Mouse (Mus musculus): ENCODE data around the gene Bak1.
A peak's percentile ranks its signal among the peaks of the same experiment; 100 is the strongest.

Gene Bak1

DNA sequence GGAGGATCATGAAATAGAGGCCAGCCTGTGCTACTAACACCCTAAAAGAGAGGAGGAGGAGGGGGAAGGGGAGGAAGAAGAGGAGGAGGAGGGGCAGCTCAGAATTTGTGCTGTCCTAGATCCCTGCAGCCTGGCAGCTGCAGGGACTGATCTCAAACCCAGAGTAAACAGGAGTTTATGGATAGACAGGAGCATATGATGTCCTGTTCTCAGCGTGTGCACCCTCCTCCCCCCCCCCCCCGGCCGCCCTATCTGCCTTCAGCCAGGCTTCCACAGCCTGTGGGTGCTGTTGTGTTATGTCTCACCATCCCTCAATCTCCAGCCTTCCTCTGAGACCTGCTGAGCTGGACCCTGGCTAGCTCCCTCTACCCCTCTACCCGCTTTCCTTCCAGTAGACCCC lies at the start of gene Bak1:
Gene Bak1, minus strand, starts transcription at position 101 of the 400 bp plus-strand sequence.
- DNase-seq (ENCODE audit: low read depth, low spot score), result no peak

DNA sequence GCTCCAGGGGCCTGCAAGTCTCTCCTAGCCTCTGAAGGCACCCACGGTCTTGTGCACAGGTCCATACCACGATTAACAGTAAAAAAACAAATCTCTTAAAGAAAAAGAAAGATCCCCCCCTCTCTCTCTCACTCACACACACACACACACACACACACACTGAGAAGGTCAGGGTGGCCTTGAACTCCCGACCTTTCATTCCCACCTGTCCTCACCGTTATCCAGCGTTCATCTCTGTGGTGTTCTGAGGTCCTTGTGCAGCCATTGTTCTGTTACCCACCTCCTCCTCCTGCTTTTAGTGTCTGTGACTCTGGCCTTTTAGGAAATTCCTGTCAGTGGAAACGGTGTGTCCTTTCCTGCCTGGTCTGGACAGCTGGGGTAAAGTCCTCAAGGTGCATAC lies 49.7 kb upstream of the Bak1 start:
- no peak for DNase-seq (ENCODE audit: low read depth, low spot score)

DNA sequence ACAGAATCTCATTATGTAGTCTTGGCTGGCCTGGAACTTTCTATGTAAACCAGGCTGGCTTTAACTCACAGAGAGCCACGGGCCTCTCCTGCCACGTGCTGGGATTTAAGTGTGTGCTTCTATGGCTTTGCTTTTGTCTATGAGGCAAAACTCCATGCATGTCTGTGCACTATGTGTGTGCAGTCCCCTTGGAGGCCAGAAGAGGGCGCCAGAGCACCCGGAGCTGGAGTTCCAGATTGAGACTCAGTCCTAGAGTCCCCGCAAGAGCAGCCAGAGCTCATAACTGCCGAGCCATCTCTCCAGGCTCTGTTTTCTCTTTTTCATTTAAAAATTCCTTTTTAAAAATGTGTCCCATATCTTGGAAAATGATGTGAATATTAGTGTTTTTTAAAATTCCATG lies 49.1 kb upstream of the Bak1 start:
- DNase-seq (ENCODE audit: low read depth, low spot score), result no peak

DNA sequence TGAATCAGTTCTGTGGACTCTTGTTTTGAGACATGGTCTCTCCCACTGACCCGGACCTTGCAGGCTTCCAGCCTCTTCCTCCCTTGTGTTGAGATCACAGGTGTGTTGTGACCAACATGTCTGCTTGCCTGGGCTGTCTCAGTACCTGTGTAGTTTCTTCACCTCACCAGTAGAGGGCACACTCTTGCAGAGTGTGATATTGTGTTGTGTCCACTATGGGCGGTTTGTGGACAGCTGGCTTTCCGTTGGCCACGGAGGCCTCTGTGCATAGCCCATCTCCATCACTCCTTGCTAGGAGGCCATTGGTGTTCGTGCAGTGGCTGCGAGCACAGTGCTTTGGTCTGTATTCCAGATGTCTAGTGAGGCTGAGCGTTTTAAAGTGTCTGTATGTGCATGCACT lies 48.3 kb upstream of the Bak1 start:
- no peak for DNase-seq (ENCODE audit: low read depth, low spot score)

DNA sequence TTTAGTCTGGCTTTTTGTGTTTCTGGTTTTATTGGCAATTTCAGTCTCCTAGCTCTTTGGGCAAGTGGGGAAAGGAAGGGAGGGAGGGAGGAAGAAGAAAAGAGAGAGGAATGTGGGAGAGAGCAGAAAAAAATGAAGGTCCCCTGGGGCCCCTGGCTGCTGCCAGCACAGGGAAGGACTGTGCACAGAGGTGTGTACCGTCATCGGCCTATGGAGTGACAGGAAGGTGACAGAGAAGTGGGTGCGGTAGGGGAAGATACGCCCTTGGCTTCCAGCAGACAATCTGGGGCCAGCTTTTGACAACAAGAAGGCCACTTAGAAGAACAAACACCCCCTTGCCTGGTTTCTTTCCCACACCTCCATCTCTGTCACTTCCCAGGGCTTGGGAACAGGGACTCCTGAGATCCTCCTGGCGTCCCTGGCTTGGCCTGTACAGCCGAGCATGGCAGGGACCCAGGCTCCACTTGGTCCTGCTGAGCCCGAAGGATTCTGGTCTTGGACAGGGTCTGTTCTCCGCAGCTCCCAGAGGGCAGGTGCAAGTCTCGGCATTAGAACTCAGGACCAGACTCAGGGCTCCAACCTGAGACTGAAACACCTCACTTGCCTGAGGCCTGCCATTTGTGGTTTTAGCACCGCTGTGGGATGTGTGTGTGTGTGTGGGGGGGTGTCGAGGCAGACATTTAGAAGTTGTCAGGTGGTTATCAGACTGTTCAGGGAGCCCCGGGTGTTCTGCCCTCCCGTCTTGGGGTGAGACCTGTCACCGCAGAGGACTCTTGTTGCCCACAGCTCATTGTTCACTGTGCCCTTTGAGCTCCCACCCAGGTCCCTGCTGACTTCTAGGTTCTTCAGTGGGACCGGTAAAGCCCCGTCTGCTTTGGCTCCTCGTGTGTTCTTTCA lies 46.3 kb upstream of the Bak1 start:
- DNase-seq (ENCODE audit: low read depth, low spot score), result no peak

DNA sequence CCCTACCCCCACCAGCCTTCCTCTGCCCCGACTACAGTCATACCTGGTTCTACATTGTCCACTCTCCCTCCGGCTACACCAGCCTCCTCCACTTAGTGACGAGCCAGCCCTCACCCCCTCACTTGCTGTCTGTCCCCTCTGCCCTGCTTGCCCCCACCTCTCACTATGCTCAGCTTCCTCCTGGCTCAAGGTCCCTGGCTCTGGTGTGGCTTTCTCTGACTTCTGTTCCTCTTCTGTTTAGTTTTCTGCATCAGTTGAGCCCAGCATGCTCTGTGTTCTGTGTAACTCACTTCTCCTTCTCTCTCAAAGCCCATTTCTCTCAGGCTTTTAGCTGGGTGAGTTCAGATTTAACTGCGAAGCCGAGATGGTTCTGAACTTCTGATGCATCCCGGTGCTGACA lies 45.4 kb upstream of the Bak1 start:
- no peak for DNase-seq (ENCODE audit: low read depth, low spot score)

DNA sequence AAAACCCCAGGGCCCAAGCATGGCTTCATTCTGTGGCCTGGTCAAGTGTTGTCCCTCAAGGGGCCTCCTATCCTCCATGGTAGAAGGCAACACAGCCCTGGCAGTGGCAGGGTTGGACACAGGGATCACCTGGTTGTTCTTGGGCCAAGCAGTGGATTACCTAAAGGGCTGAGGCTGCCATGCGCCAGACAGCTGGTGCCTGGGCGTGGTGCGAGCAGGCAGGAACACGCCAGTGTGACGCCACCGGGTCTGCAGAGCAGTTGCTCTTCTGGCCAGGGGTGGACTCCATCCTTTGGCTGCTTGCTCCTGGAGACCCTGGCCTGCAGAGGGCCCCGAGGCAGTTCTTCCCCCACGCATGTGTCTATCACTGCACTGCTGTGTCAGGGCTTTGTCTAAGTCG lies 45.0 kb upstream of the Bak1 start:
- no peak for DNase-seq (ENCODE audit: low read depth, low spot score)

DNA sequence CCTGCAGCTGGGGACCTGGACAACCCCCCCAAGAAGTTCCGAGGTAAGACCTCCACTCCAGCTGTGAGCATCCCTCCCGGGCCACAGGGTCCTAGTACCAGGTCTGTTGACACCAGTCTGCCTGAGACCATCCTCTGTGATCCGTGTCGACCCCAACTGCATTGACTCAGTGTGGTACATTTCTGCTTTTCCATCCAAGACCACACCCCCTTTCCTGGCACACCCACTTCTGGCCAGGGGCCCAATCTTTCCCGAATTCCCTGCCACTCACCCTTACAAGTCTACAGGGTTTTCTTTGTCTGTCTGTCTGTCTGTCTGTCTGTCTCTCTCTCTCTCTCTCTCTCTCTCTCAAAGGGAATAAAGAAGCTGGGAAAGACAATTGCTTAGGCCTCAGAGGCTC lies 44.3 kb upstream of the Bak1 start:
- DNase-seq (ENCODE audit: low read depth, low spot score), result no peak

DNA sequence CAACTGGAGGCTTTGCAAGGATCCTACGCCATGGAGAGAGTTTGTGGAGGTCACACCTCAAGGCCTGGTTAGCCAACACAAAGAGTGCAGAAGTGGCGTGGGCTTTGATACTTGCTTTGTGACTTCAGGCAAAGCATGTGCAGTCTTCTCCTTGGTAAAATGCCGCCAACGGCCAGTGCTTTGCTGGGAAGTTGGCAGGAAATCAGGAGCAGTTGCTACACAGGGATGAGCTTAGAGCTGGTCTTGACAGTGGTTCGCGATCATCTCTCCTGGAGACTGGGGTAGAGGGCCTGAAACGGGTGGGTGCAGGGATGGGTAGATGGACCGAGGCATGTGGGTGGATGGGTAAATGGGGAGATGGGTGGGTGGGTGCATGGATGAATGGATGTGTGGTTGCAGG lies 43.6 kb upstream of the Bak1 start:
- DNase-seq (ENCODE audit: low read depth, low spot score), result no peak

DNA sequence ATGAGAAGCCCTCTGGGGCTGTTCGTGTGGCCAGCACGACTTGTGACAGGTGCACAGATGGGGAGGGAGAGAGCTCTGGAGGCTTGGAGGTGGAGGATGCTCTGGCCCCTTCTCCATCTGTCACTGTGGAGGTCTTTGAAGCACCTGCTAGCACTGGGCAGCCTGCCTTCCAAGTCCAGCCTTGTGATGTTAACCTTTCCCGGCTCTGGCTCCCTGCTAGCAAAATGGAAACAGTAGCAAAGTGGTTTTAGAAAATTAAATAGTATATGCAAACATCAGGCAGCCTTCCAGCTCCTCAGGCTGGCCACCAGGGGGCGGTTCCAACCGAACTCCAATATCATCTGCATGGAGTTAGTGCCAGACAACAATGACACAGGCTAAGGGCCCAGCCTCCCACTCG lies 42.8 kb upstream of the Bak1 start:
- no peak for DNase-seq (ENCODE audit: low read depth, low spot score)

DNA sequence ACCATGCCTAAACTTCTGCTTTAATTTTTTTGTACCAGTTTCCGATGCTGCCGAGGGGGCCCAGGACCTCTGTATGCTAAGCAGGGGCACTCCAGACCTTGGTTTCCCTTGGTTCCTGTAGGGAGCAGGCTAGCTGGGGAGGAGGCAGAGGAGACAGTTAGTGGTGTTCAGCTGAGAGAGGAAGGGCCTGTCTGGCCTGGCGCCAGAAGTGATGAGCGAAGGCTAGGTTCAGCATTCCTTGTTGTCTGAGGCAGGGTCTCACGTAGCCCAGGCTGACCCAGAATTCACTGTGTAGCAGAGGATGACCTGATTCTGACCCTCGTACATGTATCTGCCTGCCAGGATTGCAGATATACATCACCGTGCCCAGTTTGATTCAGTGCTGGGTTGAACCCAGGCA lies 42.1 kb upstream of the Bak1 start:
- no peak for DNase-seq (ENCODE audit: low read depth, low spot score)

DNA sequence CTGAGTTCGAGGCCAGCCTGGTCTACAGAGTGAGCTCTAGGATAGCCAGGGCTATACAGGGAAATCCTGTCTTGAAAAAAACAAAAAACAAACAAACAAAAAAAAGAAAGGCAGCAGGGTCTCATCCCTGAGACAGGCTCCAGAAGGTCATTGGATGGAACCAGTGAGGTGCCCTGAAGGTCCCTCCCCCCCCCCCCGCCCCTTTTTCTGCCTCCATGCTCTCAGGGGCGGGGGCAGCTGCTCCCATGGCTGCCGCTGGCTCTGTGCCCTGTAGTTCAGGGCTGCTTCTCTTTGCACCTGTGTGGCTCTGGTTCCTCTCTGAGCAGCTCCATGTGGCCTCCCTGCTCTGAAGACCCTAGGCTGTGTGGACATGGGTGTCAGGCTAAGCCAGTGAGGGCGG lies 40.3 kb upstream of the Bak1 start:
- DNase-seq (ENCODE audit: low read depth, low spot score), result no peak

DNA sequence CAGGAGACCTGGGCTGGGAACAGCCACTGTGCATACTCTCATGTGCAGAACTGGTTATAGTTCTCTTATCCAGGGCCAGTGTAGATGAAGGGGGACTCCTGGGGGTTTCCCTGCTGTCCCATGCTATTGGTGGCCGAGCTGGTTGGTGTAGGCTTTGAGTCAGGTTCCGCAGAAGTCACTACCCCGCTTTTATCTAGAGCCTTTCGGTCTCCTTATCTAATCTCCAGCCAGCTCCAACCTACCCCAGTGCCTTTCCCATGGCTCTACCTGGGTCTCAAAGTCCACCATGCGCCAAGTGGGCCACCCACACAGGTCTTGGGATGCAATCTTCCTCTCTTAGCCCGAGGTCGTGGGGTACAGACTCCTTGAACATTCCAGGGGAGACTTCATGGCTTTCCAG lies 37.3 kb upstream of the Bak1 start:
- no peak for DNase-seq (ENCODE audit: low read depth, low spot score)

DNA sequence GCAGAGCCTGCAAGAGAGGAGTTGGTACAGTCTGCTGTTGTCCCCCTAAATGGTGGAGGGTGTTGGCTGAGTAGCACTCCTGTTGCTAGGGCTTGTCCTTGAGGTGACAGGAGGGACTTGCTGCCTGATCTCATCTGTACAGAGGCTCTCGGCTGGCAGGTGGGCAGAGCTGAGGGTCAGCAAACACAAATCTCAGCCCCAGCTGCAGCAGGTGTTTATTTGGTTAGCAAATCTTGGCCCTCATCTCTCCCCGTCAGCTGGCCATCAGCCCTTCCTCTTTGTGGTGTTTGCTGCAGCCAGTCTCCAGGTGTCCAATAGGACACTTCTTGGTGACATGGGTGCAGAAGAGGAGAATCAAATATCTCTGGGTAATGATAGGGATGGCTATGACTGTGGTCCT lies 35.4 kb upstream of the Bak1 start:
- DNase-seq (ENCODE audit: low read depth, low spot score), result no peak

DNA sequence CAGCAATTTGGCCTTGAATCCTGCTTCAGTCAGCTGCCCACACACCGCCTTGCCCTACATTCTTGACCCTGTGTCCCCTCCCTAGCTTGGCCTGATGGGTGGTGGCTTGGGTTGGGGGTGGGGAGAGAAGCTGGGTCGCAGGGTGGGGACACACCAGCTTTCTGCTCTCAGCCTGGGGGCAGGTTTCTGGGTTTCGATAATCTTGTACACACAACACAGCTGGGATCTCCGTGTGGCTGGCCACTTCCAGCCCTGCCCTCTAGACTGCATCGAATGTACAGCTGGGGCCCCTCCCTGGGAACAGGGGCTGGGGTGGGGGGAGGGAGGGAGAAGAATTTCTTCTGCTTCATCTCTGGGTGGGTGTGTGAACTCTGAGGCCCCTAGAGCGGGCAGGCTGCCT lies 34.9 kb upstream of the Bak1 start:
- no peak for DNase-seq (ENCODE audit: low read depth, low spot score)

DNA sequence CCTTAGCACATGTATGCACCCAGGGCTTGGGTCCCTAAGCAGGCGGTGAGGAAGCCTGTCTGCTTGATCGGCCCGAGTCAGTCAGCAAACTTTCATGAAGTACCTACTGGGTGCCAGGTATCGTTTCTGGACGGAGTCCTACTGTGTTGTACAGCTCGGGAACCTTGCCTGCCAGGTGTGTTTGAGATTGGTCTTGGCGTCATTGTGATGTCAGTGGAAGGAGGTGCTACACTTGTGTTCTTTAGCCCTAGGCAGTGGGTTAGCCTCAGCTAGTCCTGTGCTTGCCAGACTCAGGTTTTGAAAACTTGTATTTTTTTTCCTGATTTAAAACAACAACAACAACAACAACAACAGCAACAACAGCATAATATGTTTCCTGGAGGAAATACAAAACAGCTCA lies 33.9 kb upstream of the Bak1 start:
- no peak for DNase-seq (ENCODE audit: low read depth, low spot score)

DNA sequence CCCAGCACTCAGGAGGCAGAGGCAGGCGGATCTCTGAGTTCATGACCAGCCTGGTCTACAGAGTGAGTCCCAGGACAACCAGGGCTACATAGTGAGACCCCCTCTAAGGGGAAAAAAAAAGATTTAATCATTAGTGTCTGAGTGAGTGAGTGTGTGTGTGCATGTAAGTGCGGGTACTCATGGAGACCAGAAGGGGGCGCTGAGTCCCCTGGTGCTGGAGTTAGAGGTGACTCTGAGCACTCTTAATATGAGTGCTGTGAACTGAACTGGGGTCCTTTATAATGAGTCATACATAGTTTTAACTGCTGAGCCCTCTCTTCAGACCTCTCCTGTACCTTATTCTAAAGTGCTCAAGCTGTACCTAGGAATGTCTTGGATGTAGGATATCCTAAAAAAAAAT lies 32.9 kb upstream of the Bak1 start:
- DNase-seq (ENCODE audit: low read depth, low spot score), result no peak

DNA sequence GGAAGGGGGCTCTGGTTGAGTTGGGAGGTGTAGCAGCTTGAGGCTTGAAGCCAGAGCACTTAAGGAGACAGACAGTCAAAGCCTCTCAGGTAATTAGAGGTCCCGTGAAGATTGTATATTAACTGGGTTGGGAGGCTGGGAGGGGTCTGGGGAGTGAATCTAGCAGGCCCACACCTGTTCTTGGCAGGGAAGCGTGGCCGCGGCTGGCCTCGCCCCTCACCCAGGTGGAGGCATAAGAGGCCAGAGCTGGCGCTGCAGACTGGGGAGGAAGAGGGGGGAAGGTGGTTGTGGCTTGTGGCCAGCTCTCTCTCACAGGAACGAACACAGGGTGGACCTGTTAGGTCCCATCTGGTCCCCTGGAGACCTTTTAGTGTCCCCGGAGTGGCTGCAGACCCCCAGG lies 31.9 kb upstream of the Bak1 start:
- DNase-seq (ENCODE audit: low read depth, low spot score), result no peak

DNA sequence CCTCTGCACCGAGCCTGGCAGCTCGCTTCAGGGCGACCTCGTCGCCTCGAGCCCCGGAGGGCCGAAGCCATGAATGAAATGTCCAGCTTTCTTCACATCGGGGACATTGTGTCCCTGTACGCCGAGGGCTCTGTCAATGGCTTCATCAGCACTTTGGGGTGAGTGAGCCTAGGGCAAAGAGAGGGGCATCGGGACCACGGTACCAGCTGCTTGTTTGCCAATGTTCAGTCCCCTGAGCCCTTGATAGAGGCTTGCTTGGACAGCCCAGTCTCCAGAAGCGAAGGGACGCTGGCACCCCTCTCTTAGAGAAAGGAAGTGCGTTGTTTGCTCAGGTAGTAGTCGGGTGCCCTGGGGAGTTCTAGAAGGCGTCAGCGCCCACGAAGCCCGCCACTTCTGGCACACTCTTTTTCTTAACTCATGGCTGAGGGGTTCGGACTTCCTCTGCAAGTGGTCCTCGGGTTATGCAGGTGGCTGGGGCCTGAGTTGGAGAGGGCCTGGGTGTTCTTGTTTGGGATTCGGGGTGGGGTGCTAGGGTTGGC lies 28.8 kb upstream of the Bak1 start:
- no peak for DNase-seq (ENCODE audit: low read depth, low spot score)

DNA sequence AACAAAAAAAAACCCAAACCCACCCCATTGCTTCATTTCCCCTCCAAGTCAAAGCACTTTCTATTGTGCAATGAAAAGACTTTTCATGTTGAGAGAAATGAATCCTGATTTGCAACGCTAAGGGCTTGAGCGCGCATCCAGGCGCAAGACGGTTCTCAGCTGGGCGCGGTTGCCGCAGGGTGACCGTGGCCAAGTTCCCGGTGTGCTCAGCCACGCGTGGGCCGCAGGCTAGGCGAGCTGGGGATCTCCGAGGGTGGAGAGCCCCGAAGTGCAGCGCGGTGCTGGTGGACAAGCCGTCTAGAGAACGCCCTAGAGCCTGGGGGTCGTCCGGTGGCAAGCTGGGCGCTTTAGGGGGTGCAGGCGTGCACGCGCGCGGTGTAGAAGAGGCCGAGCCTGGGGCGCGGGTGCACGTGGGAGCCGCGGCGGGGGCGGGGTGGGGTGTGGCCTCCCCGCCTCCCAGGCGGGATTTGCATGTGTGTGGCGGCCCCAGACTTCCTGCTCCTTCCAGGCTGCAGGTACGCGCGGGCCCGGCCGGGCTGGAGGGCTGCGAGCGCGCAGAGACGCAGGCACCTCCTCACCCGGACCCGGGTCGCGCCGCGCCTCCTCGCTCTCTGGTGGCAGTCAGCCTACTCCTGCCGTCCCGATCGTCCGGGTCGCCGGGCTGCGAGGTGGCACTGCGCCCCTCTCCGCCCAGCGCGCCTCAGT lies 28.2 kb upstream of the Bak1 start, which contains the start of gene Itpr3:
Gene Itpr3, plus strand, starts transcription at position 493 of the 705 bp plus-strand sequence.
- no peak for DNase-seq (ENCODE audit: low read depth, low spot score)

DNA sequence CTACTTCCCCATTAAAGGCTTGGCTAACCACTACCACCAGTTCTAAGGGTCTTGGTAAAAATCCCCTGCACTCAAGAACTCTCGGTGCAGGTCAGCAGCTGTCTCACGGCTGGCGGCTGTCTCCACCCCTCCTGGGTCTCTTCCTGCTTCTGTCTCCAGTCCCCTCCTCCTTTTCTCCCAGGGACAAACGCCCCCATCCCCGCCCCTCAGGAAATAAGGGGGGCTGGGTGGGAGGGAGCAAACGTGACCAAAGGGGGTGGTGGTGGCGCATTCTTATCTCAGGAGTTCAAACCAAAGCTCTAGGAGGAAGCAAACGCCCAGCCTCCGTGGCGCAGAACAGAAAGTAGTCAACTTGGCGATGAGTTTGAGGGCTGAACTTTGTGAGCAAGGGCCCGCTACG lies 27.4 kb upstream of the Bak1 start:
- DNase-seq (ENCODE audit: low read depth, low spot score), result peak; percentile 76

DNA sequence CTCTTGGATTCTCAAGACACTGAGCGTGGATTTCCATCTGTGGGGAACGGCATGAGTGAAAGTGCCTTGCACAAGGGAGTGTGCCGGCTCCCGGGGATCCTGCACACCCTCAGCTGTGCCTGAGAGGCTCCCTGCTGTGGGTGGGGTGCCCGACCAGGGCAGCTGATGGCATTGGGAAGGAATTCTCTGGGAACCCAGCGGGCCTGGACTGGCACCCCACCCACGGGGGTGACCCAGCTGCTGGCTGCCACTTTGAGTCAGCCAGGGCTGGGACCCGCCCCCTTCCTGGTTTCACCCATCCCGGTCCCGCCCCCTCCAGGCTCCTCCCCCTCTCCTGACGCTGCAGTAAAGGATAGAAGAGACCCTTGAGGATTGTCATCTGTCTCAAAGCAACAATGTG lies 22.7 kb upstream of the Bak1 start:
- no peak for DNase-seq (ENCODE audit: low read depth, low spot score)

DNA sequence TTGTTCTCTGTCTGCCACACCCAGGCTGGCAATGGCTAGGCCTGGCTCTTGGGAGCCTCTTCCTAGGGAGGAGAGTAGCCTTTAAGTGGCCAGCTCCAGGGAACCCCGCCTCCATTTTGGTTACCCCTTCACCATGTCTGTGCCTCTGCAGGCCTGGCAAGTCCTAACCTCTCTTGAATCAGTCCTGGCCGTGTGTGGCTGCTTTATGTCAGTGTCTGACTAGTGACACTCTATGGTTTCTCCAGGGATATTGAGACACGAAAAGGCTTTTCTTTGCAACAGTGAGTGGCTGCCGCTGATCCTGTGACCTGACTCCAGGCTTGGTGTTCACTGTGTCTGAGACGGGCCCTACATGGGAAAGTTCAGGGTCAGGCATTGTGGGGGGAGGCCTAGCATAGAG lies 22.0 kb upstream of the Bak1 start:
- DNase-seq (ENCODE audit: low read depth, low spot score), result no peak

Measured in WW6 (cell line).